Mouse (Mus musculus) G1E (cell line): ENCODE measurements around the gene Zfp385b. TPM values are rescaled to one million over a fixed set of nuclear protein-coding genes. Genes with fewer than 3 reads are reported as not detected.

Source experiments
- ATAC-seq: 2 replicates; pipeline ENCODE4 v1.8.0; 2016; ENCODE audit warnings: mild to moderate bottlenecking; ENCODE audit not compliant: insufficient number of reproducible peaks, poor library complexity, low FRiP score, severe bottlenecking; ENCODE audit errors: extremely low read depth
- DNase-seq: peaks from one replicate; pipeline ENCODE4 v3.0.0; 2012; ENCODE audit warnings: low spot score
- H3K27me3 ChIP-seq: 2 replicates; pipeline ENCODE4 v1.6.1; 2012; ENCODE audit warnings: mild to moderate bottlenecking, low read length, inconsistent platforms; ENCODE audit not compliant: insufficient read depth
- H3K36me3 ChIP-seq: replicated peaks from 2 replicates; pipeline ENCODE3; 2012; ENCODE audit warnings: mild to moderate bottlenecking, inconsistent platforms
- H3K4me1 ChIP-seq: 2 replicates; pipeline ENCODE4 v1.6.1; 2012; ENCODE audit warnings: low read depth, low read length, inconsistent platforms, mixed read lengths; ENCODE audit not compliant: insufficient read depth
- H3K4me3 ChIP-seq: 2 replicates; pipeline ENCODE4 v1.5.1; 2012; ENCODE audit warnings: low read depth, mild to moderate bottlenecking, inconsistent platforms, low read length, moderate library complexity, mixed read lengths
- H3K9me3 ChIP-seq: replicated peaks from 2 replicates; pipeline ENCODE4 v1.6.1; 2012; ENCODE audit warnings: inconsistent platforms
- CTCF ChIP-seq: IDR thresholded peaks from 2 replicates; pipeline ENCODE4 v1.5.1; 2012; ENCODE audit warnings: low read depth, low read length, inconsistent platforms, mixed read lengths
- GATA1 ChIP-seq: IDR thresholded peaks from 2 replicates; pipeline ENCODE4 v1.6.1; 2012; ENCODE audit warnings: borderline replicate concordance, low read length, inconsistent platforms, mixed read lengths
- GATA2 ChIP-seq: IDR thresholded peaks from 2 replicates; pipeline ENCODE4 v1.6.1; 2012; ENCODE audit warnings: low read depth, low read length, inconsistent platforms, borderline replicate concordance
- POLR2AphosphoS5 ChIP-seq: IDR thresholded peaks from 2 replicates; pipeline ENCODE4 v1.6.1; 2012; ENCODE audit warnings: low read depth, low read length, inconsistent platforms; ENCODE audit not compliant: insufficient replicate concordance
- TAL1 ChIP-seq: conservative IDR thresholded peaks from 2 replicates; pipeline ENCODE4 v1.6.1; 2012; ENCODE audit warnings: low read depth, low read length, inconsistent platforms, mixed read lengths
- polyA plus RNA-seq: library from polyadenylated mRNA; stranded (reverse); fragments of >175 nt; gene quantifications from 2 replicates; pipeline ENCODE4 v1.2.3, GENCODE M21; 2012
- total RNA-seq, 2 experiments: library from RNA; stranded (forward) in 1 of 2; stranded (reverse) in 1 of 2; fragments of 200-1000 nt in 1 of 2; fragments of >200 nt in 1 of 2; fragmentation: Nextera tagmentation in 1 of 2; gene quantifications; 2 replicates each; pipeline ENCODE4 v1.2.3; 2014 to 2017

Zfp385b gene
- total and polyA plus RNA-seq, 3 experiments: 0.71 TPM; not detected in 2

DNA sequence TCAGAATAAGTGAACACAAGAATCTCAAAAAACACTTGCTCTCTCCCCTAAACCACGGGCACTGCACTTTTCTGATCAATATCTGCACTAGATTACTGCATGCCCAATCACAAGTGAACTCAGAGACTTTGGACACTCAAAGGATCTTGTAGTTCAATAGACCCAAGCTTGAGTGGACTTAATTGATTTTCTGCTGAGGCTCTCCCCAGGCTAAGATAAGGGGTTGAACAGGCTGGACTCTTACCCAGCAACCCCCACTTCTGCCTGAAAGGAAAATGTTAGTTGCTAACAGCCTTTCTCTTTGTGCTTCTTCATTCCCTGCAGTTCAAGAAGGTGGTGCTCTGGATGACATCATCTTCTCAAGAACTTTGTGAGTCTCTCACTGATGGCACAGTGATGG, 255.7 kb downstream of the Zfp385b start:
- Histone ChIP-seq H3K36me3 (no peaks in the 10 kb centered on the region), H3K27me3 (no peaks in the 10 kb centered on the region), H3K9me3 (peaks cover 21% of the 10 kb centered on the region), H3K4me1 (no peaks in the 10 kb centered on the region), H3K4me3 (no peak overlapping the region)
- ATAC-seq (no peak), DNase-seq (no peak)
- TF ChIP-seq CTCF (no peak), GATA1 (no peak), POLR2AphosphoS5 (no peak), TAL1 (no peak), GATA2 (no peak)

DNA sequence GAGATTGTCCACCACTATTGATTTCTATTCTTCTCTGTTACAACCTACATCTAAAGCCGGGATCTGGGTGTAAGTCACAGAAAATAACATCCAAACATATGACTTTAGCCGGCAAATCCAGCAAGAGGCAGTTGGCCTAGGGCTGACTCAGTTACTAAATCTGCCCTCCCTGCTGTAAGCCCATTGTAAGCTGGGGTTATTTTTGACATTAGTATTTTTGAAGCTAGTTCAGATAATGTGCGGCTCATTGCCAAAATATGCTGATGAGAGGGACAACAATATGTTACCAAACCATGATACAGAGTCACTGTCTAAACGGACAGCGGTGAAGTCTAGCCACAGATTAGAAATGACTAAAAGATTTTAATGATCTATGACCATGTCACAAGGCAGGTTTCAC, 257.5 kb downstream of the Zfp385b start:
- no peak overlapping the region for H3K4me3 ChIP-seq
- ATAC-seq (no peak), DNase-seq (no peak)
- no peak for TF ChIP-seq GATA2
- no peak for TF ChIP-seq GATA1
- no peak for TF ChIP-seq CTCF
- no peak for TF ChIP-seq TAL1
- TF ChIP-seq POLR2AphosphoS5: no peak
- no peaks in the 10 kb centered on the region for H3K36me3 ChIP-seq
- H3K4me1 ChIP-seq: no peaks in the 10 kb centered on the region
- peaks cover 17% of the 10 kb centered on the region for H3K9me3 ChIP-seq
- no peaks in the 10 kb centered on the region for H3K27me3 ChIP-seq

DNA sequence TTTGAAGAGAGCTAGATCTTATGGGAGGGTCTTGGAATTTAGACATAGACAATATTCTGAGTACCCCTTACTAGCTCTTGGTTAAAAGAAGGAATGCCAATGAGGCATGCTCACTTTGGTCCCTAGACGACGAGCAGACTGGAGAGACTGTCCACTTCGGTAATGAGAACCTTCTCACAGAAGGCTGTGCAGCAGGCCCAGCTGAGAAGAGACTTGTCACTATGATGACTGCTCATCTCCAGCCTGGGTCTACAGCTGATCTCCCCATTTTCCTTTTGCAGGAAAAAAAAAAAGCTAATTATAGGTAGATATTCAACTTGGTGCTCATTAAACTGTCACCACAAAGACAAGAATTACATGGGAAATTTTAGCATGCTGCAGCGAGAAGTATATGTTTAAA, 262.5 kb downstream of the Zfp385b start:
- Histone ChIP-seq H3K9me3 (peaks cover 42% of the 10 kb centered on the region), H3K4me1 (no peaks in the 10 kb centered on the region), H3K36me3 (no peaks in the 10 kb centered on the region), H3K4me3 (no peak overlapping the region), H3K27me3 (no peaks in the 10 kb centered on the region)
- no peak for ATAC-seq
- DNase-seq: no peak
- no peak for TF ChIP-seq POLR2AphosphoS5
- TF ChIP-seq CTCF: no peak
- TF ChIP-seq TAL1: no peak
- TF ChIP-seq GATA2: no peak
- TF ChIP-seq GATA1: no peak

DNA sequence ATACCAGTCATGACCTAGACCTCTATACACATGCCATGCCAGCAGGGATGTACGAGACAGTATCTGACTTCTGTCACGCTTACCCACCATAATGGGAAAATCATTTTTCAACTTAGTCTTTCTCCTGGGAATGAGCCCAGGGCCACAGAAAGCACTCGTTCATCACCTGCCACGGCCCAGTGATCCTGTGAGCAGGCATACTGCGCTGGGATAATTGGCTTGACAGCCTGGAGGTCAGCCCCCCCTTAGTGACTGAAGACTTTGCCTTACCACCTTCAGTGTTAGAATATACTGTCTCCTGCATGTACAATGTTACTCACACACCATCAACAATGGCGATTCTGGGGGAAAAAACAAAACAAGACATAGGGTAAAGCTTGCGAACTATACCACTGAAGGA, 263.5 kb downstream of the Zfp385b start:
- Histone ChIP-seq H3K36me3 (no peaks in the 10 kb centered on the region), H3K27me3 (no peaks in the 10 kb centered on the region), H3K4me1 (no peaks in the 10 kb centered on the region), H3K9me3 (peaks cover 44% of the 10 kb centered on the region), H3K4me3 (no peak overlapping the region)
- no peak for DNase-seq
- no peak for ATAC-seq
- no peak for TF ChIP-seq GATA1
- no peak for TF ChIP-seq GATA2
- TF ChIP-seq TAL1: no peak
- TF ChIP-seq POLR2AphosphoS5: no peak
- no peak for TF ChIP-seq CTCF

DNA sequence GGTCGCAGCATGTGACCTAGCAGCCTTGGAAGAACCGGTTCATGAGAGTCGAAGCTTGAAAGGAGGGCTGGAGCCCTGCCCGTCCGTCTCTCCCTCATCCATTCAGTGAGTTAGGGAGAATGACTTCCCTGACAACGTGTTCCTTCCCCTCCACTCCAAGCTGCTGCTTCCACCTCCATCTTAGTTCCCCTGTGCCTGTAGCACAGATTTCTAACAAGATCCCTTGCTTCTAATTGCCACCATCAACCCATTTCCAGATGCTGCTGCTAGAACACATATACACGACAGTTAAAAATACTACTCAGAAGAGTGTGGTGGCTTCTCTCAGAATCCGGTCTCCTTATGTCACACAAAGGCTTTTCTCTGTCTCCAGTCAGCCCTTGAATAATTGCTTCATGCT, 266.8 kb downstream of the Zfp385b start:
- H3K27me3 ChIP-seq: no peaks in the 10 kb centered on the region
- peaks cover 39% of the 10 kb centered on the region for H3K9me3 ChIP-seq
- ATAC-seq (no peak), DNase-seq (no peak)
- no peaks in the 10 kb centered on the region for H3K4me1 ChIP-seq
- TF ChIP-seq CTCF: no peak
- TF ChIP-seq TAL1: no peak
- TF ChIP-seq GATA2: no peak
- no peak for TF ChIP-seq GATA1
- TF ChIP-seq POLR2AphosphoS5: no peak
- H3K4me3 ChIP-seq: no peak overlapping the region
- no peaks in the 10 kb centered on the region for H3K36me3 ChIP-seq

DNA sequence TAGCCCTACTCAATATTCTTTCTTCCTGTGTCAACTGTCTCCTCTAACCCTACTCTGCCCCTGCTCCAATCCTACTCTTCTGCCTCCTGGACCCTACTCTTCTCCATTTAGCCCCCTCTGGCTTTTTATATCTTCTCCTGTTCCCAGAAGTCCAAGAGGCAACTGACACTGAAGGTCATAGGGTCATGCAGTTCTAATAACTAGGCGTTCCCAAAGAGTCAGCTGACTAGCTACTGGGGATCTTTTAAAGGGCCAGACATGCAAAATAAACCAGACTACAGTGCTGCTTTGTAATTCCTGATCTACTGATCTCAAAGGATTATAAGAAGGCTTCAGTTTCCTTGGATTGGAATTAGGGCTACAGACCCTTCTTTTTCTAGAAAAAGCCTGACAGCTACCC, 276.1 kb downstream of the Zfp385b start:
- H3K9me3 ChIP-seq: peaks cover 18% of the 10 kb centered on the region
- no peak overlapping the region for H3K4me3 ChIP-seq
- TF ChIP-seq GATA1 (no peak), TAL1 (no peak), GATA2 (no peak), CTCF (no peak), POLR2AphosphoS5 (no peak)
- H3K36me3 ChIP-seq: no peaks in the 10 kb centered on the region
- ATAC-seq (no peak), DNase-seq (no peak)
- H3K27me3 ChIP-seq: no peaks in the 10 kb centered on the region
- H3K4me1 ChIP-seq: no peaks in the 10 kb centered on the region

DNA sequence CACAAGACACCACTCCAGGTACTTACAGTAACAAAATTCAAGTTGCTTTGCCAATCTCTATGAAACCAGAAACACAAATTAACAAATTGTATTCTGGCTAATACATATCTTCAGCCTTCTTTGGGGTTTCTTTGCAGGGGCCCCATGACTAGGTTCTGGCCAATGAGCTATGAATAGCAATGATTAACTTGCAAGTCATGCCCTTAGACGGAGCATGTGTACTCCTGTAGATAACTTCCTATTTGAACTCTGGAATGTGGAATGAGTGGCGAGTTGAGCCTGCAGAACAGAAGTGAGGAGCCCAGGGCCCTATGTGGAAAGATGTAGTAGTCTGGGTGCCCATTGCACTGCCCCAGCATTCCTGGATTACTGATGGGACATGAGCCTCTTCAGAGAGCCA, 276.8 kb downstream of the Zfp385b start:
- Histone ChIP-seq H3K36me3 (no peaks in the 10 kb centered on the region), H3K27me3 (no peaks in the 10 kb centered on the region), H3K9me3 (peaks cover 18% of the 10 kb centered on the region), H3K4me3 (no peak overlapping the region), H3K4me1 (no peaks in the 10 kb centered on the region)
- ATAC-seq: no peak
- no peak for TF ChIP-seq GATA2
- no peak for TF ChIP-seq GATA1
- TF ChIP-seq POLR2AphosphoS5: no peak
- TF ChIP-seq CTCF: no peak
- TF ChIP-seq TAL1: no peak
- DNase-seq: no peak
